Mouse (Mus musculus) G1E (cell line): ENCODE results near the gene Mtap.

ENCODE experiments used
- CTCF ChIP-seq: IDR thresholded peaks from 2 replicates; pipeline ENCODE4 v1.5.1; 2012; ENCODE audit warnings: low read depth, low read length, inconsistent platforms, mixed read lengths
- GATA1 ChIP-seq: IDR thresholded peaks from 2 replicates; pipeline ENCODE4 v1.6.1; 2012; ENCODE audit warnings: borderline replicate concordance, low read length, inconsistent platforms, mixed read lengths
- GATA2 ChIP-seq: IDR thresholded peaks from 2 replicates; pipeline ENCODE4 v1.6.1; 2012; ENCODE audit warnings: low read depth, low read length, inconsistent platforms, borderline replicate concordance
- POLR2AphosphoS5 ChIP-seq: IDR thresholded peaks from 2 replicates; pipeline ENCODE4 v1.6.1; 2012; ENCODE audit warnings: low read depth, low read length, inconsistent platforms; ENCODE audit not compliant: insufficient replicate concordance
- TAL1 ChIP-seq: conservative IDR thresholded peaks from 2 replicates; pipeline ENCODE4 v1.6.1; 2012; ENCODE audit warnings: low read depth, low read length, inconsistent platforms, mixed read lengths

- no peak for TF ChIP-seq CTCF
- TF ChIP-seq GATA1: no peak
- no peak for TF ChIP-seq POLR2AphosphoS5
- TF ChIP-seq TAL1: no peak
- no peak for TF ChIP-seq GATA2
Measured at GRCm38 (mm10) chr4:89102283-89102682, 34.6 kb upstream of the Mtap start.
